Mouse (Mus musculus): ENCODE measurements around the gene Camta1. TPM values are rescaled to one million over a fixed set of nuclear protein-coding genes. Genes with fewer than 3 reads are reported as not detected.

Camta1 gene
- polyA plus RNA-seq, 1 experiment from 2014 or later = 115 TPM

DNA sequence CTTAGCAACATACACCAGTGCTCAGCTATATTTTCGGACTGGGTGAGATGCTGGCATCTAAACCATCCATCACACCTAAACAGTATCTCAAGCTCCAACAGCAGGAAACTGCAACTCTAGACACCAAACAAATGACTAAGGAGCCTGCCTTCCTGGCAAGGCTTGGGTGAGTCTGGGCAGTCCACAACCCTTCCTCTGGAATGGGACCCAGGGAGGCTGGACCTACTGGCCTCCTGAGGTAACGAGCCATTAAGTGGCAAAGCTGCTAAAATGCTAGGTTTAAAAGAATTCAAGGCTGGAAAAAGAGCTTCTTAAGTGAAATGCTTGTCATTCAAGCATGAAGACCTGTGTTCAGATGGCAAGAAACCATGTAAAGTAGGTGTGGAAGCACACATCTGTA, 63.0 kb downstream of the Camta1 start:
- 45% methylated on average over 2 of the region's 2 CpGs for WGBS
- H3K36me3 ChIP-seq (ENCODE audit: insufficient read depth, low read length) = no peaks in the 10 kb centered on the region
- no peak overlapping the region for H3K4me2 ChIP-seq (ENCODE audit: low read length)
- no peaks in the 10 kb centered on the region for H3K9me3 ChIP-seq (replicated peaks; ENCODE audit: low read length)
- no peak for TF ChIP-seq CTCF (IDR thresholded peaks at IDR 0.05; ENCODE audit: low read depth)
- no peak overlapping the region for H3K4me3 ChIP-seq (replicated peaks; ENCODE audit: low read depth, low read length)
- H3K4me1 ChIP-seq (replicated peaks; ENCODE audit: insufficient read depth, low read length) = no peaks in the 10 kb centered on the region
- no peak overlapping the region for H3K27ac ChIP-seq
- ATAC-seq (replicated peaks; ENCODE audit: low FRiP score, low read depth) (no peak), DNase-seq (ENCODE audit: low spot score) (peak; percentile 64)
- H3K27me3 ChIP-seq (ENCODE audit: insufficient read depth, low read length) = no peaks in the 10 kb centered on the region
- no peak overlapping the region for H3K9ac ChIP-seq (ENCODE audit: low read depth, low read length)

DNA sequence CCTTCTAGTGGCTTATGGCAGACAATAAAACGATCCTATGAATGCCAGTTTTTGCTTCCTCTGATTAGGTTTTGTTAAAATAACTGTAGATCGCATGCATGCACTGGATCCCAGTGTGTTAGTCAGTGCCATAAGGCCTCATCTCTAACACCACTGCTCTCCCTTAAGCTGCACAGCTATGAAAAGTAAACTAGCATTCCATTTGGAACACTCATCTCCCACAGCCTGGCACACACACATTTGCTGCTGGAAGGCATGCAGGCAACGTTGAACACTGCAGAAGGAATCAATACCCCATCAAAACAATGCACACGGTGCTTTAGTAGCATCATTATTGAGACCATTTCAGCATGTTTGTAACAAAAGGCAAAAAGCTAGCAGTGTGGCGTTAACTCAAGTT, 68.0 kb downstream of the Camta1 start:
- Histone ChIP-seq H3K27me3 (ENCODE audit: insufficient read depth, low read length) (no peaks in the 10 kb centered on the region), H3K27ac (no peak overlapping the region), H3K4me3 (replicated peaks; ENCODE audit: low read depth, low read length) (no peak overlapping the region), H3K4me1 (replicated peaks; ENCODE audit: insufficient read depth, low read length) (no peaks in the 10 kb centered on the region), H3K9ac (ENCODE audit: low read depth, low read length) (no peak overlapping the region), H3K4me2 (ENCODE audit: low read length) (no peak overlapping the region), H3K9me3 (replicated peaks; ENCODE audit: low read length) (no peaks in the 10 kb centered on the region), H3K36me3 (ENCODE audit: insufficient read depth, low read length) (peaks cover 10% of the 10 kb centered on the region)
- no peak for TF ChIP-seq CTCF (IDR thresholded peaks at IDR 0.05; ENCODE audit: low read depth)
- ATAC-seq (replicated peaks; ENCODE audit: low FRiP score, low read depth) (no peak), DNase-seq (ENCODE audit: low spot score) (no peak)
- WGBS = 90% methylated on average over 5 of the region's 5 CpGs

DNA sequence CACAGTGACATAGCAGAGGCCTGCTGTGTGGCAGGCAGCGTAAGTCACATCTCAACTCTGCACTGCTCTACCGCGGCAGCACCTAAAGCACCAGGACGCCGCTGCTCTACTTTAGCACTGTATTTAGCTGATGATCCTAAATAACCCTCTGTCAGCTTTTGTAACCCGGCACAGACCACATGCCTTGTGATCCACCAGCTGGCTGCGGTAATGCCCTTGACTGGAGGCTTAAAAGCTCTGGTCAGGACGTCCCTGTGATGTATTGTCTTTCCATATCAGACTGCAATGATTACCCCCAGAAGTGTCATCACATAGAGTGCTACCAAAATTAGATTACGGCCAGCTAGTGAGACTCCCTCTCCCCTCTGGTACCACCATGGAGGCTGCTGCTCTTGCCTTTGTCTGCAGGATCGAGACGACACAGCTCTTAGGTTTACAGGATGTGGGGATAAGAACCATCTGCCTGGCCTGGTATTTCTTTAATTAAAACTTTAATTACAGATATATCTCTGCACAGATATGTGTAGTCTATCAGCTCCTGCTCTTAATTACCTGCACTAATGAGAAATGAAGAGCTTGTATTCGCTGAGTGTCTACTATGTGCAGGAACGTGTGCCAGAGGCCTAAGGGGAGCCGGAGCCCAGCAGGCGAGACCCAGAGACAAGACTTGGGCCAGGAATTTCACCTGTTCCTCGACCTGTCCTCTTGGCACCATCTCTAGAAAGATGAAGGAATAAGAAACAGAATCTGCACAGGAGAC, 74.5 kb downstream of the Camta1 start:
- Histone ChIP-seq H3K27me3 (ENCODE audit: insufficient read depth, low read length) (no peaks in the 10 kb centered on the region), H3K36me3 (ENCODE audit: insufficient read depth, low read length) (peaks cover 10% of the 10 kb centered on the region), H3K27ac (no peak overlapping the region), H3K4me2 (ENCODE audit: low read length) (no peak overlapping the region), H3K4me1 (replicated peaks; ENCODE audit: insufficient read depth, low read length) (no peaks in the 10 kb centered on the region), H3K4me3 (replicated peaks; ENCODE audit: low read depth, low read length) (no peak overlapping the region), H3K9me3 (replicated peaks; ENCODE audit: low read length) (no peaks in the 10 kb centered on the region), H3K9ac (ENCODE audit: low read depth, low read length) (no peak overlapping the region)
- DNase-seq (ENCODE audit: low spot score) (no peak), ATAC-seq (replicated peaks; ENCODE audit: low FRiP score, low read depth) (no peak)
- 85% methylated on average over 16 of the region's 16 CpGs for WGBS
- TF ChIP-seq CTCF (IDR thresholded peaks at IDR 0.05; ENCODE audit: low read depth) = no peak

DNA sequence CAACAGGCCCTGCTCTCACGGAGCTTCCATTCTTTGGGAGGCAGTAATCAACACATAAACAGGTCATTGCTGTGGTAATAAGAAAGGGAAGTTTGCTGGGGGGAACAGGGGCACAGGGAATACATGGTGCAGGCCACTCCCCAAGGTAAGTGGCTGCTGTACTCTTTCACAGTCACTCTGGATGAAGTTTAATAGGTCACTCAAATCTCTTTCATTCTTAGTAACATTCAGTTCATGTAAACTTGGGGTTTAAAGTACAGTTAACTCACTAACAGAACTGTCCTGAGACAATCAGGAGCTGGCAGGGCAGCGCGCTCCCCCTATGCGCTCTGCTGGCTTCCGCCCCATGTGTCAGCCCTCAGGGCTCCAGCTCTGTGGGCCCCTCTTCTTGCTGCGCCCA, 81.2 kb downstream of the Camta1 start:
- Histone ChIP-seq H3K27me3 (ENCODE audit: insufficient read depth, low read length) (no peaks in the 10 kb centered on the region), H3K9me3 (replicated peaks; ENCODE audit: low read length) (no peaks in the 10 kb centered on the region), H3K36me3 (ENCODE audit: insufficient read depth, low read length) (no peaks in the 10 kb centered on the region), H3K4me3 (replicated peaks; ENCODE audit: low read depth, low read length) (no peak overlapping the region), H3K27ac (no peak overlapping the region), H3K9ac (ENCODE audit: low read depth, low read length) (no peak overlapping the region), H3K4me1 (replicated peaks; ENCODE audit: insufficient read depth, low read length) (no peaks in the 10 kb centered on the region), H3K4me2 (ENCODE audit: low read length) (no peak overlapping the region)
- no peak for DNase-seq (ENCODE audit: low spot score)
- no peak for ATAC-seq (replicated peaks; ENCODE audit: low FRiP score, low read depth)
- TF ChIP-seq CTCF (IDR thresholded peaks at IDR 0.05; ENCODE audit: low read depth) = no peak
- WGBS = 78% methylated on average over 6 of the region's 6 CpGs

DNA sequence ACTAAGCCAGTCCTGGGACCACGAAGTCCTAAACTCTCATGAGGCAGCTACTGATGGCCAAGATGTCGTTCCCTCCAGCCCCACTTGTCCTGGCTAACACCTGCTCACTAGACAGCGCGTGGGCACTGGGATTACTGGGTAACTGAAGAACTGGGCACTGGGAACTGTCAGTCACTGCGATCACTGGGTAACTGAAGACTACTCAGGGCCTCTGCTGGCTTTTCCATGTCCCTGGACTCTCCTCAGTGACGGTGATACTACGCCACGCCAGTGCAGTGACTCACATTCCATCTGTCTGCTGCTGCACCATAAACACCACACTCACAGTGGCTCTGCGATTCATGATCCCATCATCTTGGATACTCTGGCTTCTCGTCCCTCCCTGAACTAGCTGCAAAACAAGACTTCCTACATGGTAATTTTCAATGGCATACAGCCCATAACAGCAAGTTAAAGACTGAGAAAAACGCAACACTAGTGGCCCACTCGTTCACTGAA, 81.7 kb downstream of the Camta1 start:
- WGBS = 79% methylated on average over 12 of the region's 12 CpGs
- Histone ChIP-seq H3K36me3 (ENCODE audit: insufficient read depth, low read length) (no peaks in the 10 kb centered on the region), H3K4me2 (ENCODE audit: low read length) (no peak overlapping the region), H3K9ac (ENCODE audit: low read depth, low read length) (no peak overlapping the region), H3K4me1 (replicated peaks; ENCODE audit: insufficient read depth, low read length) (no peaks in the 10 kb centered on the region), H3K9me3 (replicated peaks; ENCODE audit: low read length) (no peaks in the 10 kb centered on the region), H3K27ac (no peak overlapping the region), H3K4me3 (replicated peaks; ENCODE audit: low read depth, low read length) (no peak overlapping the region), H3K27me3 (ENCODE audit: insufficient read depth, low read length) (no peaks in the 10 kb centered on the region)
- no peak for TF ChIP-seq CTCF (IDR thresholded peaks at IDR 0.05; ENCODE audit: low read depth)
- no peak for DNase-seq (ENCODE audit: low spot score)
- ATAC-seq (replicated peaks; ENCODE audit: low FRiP score, low read depth) = no peak

DNA sequence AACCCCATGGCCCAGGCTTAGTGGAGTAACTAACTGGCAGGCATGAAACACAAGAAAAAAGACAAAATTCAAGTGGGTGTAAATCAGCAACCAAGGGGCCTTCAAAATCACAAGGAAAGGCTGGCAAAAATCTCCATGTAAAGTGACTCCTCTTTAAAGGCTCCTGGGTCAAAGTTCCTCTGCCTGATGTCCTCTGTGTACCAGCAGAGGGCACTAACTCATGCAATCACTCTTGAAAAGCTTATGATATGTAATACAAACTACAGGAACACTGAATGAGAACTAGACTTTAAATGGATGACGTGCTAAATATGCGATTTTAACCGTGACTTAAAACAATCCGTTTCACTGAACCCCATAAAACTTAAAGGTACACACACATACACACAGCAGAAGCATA, 83.2 kb downstream of the Camta1 start:
- Histone ChIP-seq H3K27me3 (ENCODE audit: insufficient read depth, low read length) (no peaks in the 10 kb centered on the region), H3K9ac (ENCODE audit: low read depth, low read length) (no peak overlapping the region), H3K4me2 (ENCODE audit: low read length) (no peak overlapping the region), H3K36me3 (ENCODE audit: insufficient read depth, low read length) (no peaks in the 10 kb centered on the region), H3K4me3 (replicated peaks; ENCODE audit: low read depth, low read length) (no peak overlapping the region), H3K4me1 (replicated peaks; ENCODE audit: insufficient read depth, low read length) (no peaks in the 10 kb centered on the region), H3K27ac (no peak overlapping the region), H3K9me3 (replicated peaks; ENCODE audit: low read length) (no peaks in the 10 kb centered on the region)
- ATAC-seq (replicated peaks; ENCODE audit: low FRiP score, low read depth) (no peak), DNase-seq (ENCODE audit: low spot score) (peak; percentile 61)
- peak; percentile 76 for TF ChIP-seq CTCF (IDR thresholded peaks at IDR 0.05; ENCODE audit: low read depth)
- WGBS = 72% methylated on average over 4 of the region's 4 CpGs
